Comparison of ENCODE assay signal across 12 mouse cellular contexts in the genomic region with DNA sequence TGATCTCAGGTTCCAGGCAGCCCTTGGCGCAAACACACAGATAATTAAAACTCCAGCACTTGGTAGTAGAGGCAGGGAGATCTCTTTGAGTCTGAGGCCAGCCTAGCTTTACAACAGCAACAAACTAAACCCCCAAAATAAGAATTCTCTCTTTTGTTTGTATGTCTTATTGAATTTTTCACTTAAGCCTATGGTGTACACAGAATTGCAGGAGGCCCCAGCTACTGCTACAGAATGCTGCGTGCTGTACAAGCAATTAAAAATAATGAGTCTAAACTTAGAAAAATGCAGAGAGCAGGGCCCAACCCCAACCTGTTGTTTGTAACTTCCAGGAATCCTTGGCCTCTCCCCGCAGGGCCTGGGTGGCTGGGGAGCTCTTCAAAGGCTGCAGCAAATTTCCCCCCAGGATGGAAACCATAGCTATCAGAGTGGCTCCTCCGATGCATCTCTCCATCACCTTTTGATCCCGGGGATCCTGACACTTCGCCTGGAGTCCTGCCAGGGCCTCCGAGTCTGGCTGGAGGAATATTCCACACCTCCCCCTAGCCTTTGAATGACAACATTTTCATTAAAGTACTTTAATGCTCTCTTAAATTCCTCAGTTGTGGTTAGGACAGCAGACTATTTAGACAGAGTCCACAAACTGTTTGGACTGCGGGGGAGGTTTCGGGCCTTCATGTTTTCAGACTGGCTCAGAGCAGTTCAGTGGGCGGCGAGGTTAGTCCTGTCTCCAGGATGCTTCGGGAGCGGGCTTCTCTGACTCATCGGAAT.
DNase-seq lines count a peak whose midpoint lies in the region; ATAC-seq and TF ChIP-seq lines count a peak whose summit lies in the region.
"Had no signal": no experiment of that assay in that cellular context is flagged by ENCODE, and none has a peak within 500 bp of the region (broad histone marks: within the 10 kb centered on the region; RNA-seq: fewer than 3 reads in every experiment).

No protein-coding gene starts in this region.

- H3K36me3 ChIP-seq in lung, embryonic 15.5 days: no peaks in the 10 kb centered on the region
- no peaks in the 10 kb centered on the region for H3K36me3 ChIP-seq in kidney, postnatal 0 days (ENCODE audit: insufficient read depth, low read length)

- H3K27ac ChIP-seq in lung, embryonic 15.5 days: peak overlapping the region; percentile 14
- H3K27ac ChIP-seq in kidney, postnatal 0 days: no peak overlapping the region

- no peaks in the 10 kb centered on the region for H3K9me3 ChIP-seq in lung, embryonic 15.5 days
- H3K9me3 ChIP-seq in kidney, postnatal 0 days (replicated peaks; ENCODE audit: low read length): no peaks in the 10 kb centered on the region

- H3K27me3 ChIP-seq in lung, embryonic 15.5 days: no peaks in the 10 kb centered on the region
- no peaks in the 10 kb centered on the region for H3K27me3 ChIP-seq in kidney, postnatal 0 days (ENCODE audit: insufficient read depth, low read length)

- no peak overlapping the region for H3K4me3 ChIP-seq in lung, embryonic 15.5 days
- no peak overlapping the region for H3K4me3 ChIP-seq in lung, adult 2 months (replicated peaks; ENCODE audit: extremely low read depth, low read depth, low read length)
- no peak overlapping the region for H3K4me3 ChIP-seq in kidney, postnatal 0 days (replicated peaks; ENCODE audit: low read depth, low read length)

- ATAC-seq in lung, embryonic 15.5 days (ENCODE audit: borderline replicate concordance, extremely low read depth, low FRiP score, low TSS enrichment): peak; percentile 80
- peak; percentile 59; the same call in 1 of the 2 replicates for ATAC-seq in kidney, postnatal 0 days (replicated peaks; ENCODE audit: low FRiP score, low read depth)
- ATAC-seq in megakaryocyte, adult 5-6 weeks (ENCODE audit: poor library complexity, severe bottlenecking): no peak
- ATAC-seq: activated CD4-positive, CD25-positive, alpha-beta regulatory T cell, adult 4 months had no signal

- WGBS in lung, embryonic 15.5 days: 26% methylated on average over 14 of the region's 14 CpGs
- 37% methylated on average over 14 of the region's 14 CpGs for WGBS in lung, adult 2 months
- WGBS in kidney, postnatal 0 days: 18% methylated on average over 14 of the region's 14 CpGs

- H3K4me1 ChIP-seq in lung, embryonic 15.5 days: 0 out of 2 replicates have a peak, but pooled peaks cover 6% of the 10 kb centered on the region
- no peaks in the 10 kb centered on the region for H3K4me1 ChIP-seq in lung, adult 2 months (ENCODE audit: control insufficient read depth, insufficient read depth, low read length)
- H3K4me1 ChIP-seq in kidney, postnatal 0 days (replicated peaks; ENCODE audit: insufficient read depth, low read length): peaks cover 4% of the 10 kb centered on the region; the same call in 1 of the 2 replicates

- TF ChIP-seq POLR2A in lung, adult 2 months (IDR thresholded peaks at IDR 0.05; ENCODE audit: borderline replicate concordance, extremely low read depth, low read depth, low read length): no peak

- H3K9ac ChIP-seq in lung, embryonic 15.5 days: no peak overlapping the region
- 0 out of 2 replicates have a peak overlapping the region, but pooled peaks have one; percentile 18 for H3K9ac ChIP-seq in kidney, postnatal 0 days (ENCODE audit: low read depth, low read length)

- H3K4me2 ChIP-seq in lung, embryonic 15.5 days: no peak overlapping the region
- no peak overlapping the region for H3K4me2 ChIP-seq in kidney, postnatal 0 days (ENCODE audit: low read length)
- H3K4me2 ChIP-seq: midbrain, embryonic 11.5 days had no signal

- no peak for TF ChIP-seq CTCF in lung, adult 2 months (IDR thresholded peaks at IDR 0.05; ENCODE audit: insufficient read depth, low read length)
- no peak for TF ChIP-seq CTCF in kidney, postnatal 0 days (IDR thresholded peaks at IDR 0.05; ENCODE audit: low read depth)

- DNase-seq in adrenal gland, postnatal 10 days: peak; percentile 12
- no peak for DNase-seq in adrenal gland, adult 18-20 months (ENCODE audit: low spot score in 2 of 2)
- no peak for DNase-seq in lung, adult 2 months
- DNase-seq in kidney, postnatal 0 days (ENCODE audit: low spot score): peak; percentile 86
- DNase-seq in retina, postnatal 1 day: peak; percentile 45
- no peak for DNase-seq in cerebellum, adult 11-12 months
- DNase-seq: gastrocnemius, postnatal 25 days; thymus, postnatal 36 days had no signal

Comparison
In these comparisons a context has a peak if more than half of its experiments do, and no peak if none do; other contexts are left out.
1. DNase-seq: peak in adrenal gland, postnatal 10 days (single experiment), kidney, postnatal 0 days (single experiment) and retina, postnatal 1 day (single experiment); none in adrenal gland, adult 18-20 months (0 of 2), lung, adult 2 months (single experiment) and cerebellum, adult 11-12 months (single experiment).